Mouse (Mus musculus) heart, embryonic 15.5 days (tissue): ENCODE results near the gene Mid1. TPM values are rescaled to one million over a fixed set of nuclear protein-coding genes. Genes with fewer than 3 reads are reported as not detected.

Experiments used
- ATAC-seq: fragments of 200-750 bp; cut with Nextera tagmentation; replicated peaks from 2 replicates; pipeline ENCODE4 v1.8.0; 2017; ENCODE audit warnings: low read depth, moderate TSS enrichment; ENCODE audit not compliant: insufficient number of reproducible peaks, insufficient read depth, low FRiP score
- H3K27ac ChIP-seq: fragments of 300-500 bp; sonication (generic); 2 replicates; pipeline ENCODE4 v1.5.1; 2015; ENCODE audit warnings: mild to moderate bottlenecking, inconsistent platforms
- H3K27me3 ChIP-seq: fragments of 300-500 bp; sonication (generic); 2 replicates; pipeline ENCODE4 v1.6.1; 2015; ENCODE audit warnings: inconsistent platforms
- H3K36me3 ChIP-seq: fragments of 300-500 bp; sonication (generic); 2 replicates; pipeline ENCODE4 v1.6.1; 2015; ENCODE audit warnings: mild to moderate bottlenecking, inconsistent platforms
- H3K4me1 ChIP-seq: fragments of 300-500 bp; sonication (generic); replicated peaks from 2 replicates; pipeline ENCODE4 v1.6.1; 2015; ENCODE audit warnings: inconsistent platforms
- H3K4me2 ChIP-seq: fragments of 300-500 bp; sonication (generic); 2 replicates; pipeline ENCODE4 v1.6.1; 2015; ENCODE audit warnings: inconsistent platforms, mild to moderate bottlenecking, moderate library complexity
- H3K4me3 ChIP-seq: fragments of 300-500 bp; sonication (generic); 2 replicates; pipeline ENCODE4 v1.5.1; 2015; ENCODE audit warnings: mild to moderate bottlenecking, inconsistent platforms
- H3K9ac ChIP-seq: fragments of 300-500 bp; sonication (generic); 2 replicates; pipeline ENCODE4 v1.6.1; 2015; ENCODE audit warnings: mild to moderate bottlenecking, inconsistent platforms
- H3K9me3 ChIP-seq: fragments of 300-500 bp; sonication (generic); replicated peaks from 2 replicates; pipeline ENCODE4 v1.6.1; 2016; ENCODE audit warnings: inconsistent platforms
- WGBS: fragments of 180-500 bp; shearing (Covaris S2); methylation state at CpG from one replicate; pipeline ENCODE4 v1.1.7; 2015; ENCODE audit warnings: mixed read lengths; 5-methylcytosine and 5-hydroxymethylcytosine counted together
- polyA plus RNA-seq: library from polyadenylated mRNA; unstranded; fragments of >200 nt; fragmentation: Nextera tagmentation; extraction: Ambion mirVana; gene quantifications from 2 replicates; pipeline ENCODE4 v1.2.1, GENCODE M21; 2015

Mid1 gene
- polyA plus RNA-seq, 1 experiment from 2014 or later: 4.9 TPM

- no peak overlapping the region for H3K27ac ChIP-seq
- no peaks in the 10 kb centered on the region for H3K4me1 ChIP-seq
- no peak overlapping the region for H3K9ac ChIP-seq
- ATAC-seq: no peak
- H3K4me3 ChIP-seq: no peak overlapping the region
- no peaks in the 10 kb centered on the region for H3K9me3 ChIP-seq
- H3K36me3 ChIP-seq: no peaks in the 10 kb centered on the region
- no peak overlapping the region for H3K4me2 ChIP-seq
- 0 out of 2 replicates have a peak, but pooled peaks cover 5% of the 10 kb centered on the region for H3K27me3 ChIP-seq
Measured at GRCm38 (mm10) chrX:169862440-169862839, 177.4 kb downstream of the Mid1 start.

- H3K9me3 ChIP-seq: no peaks in the 10 kb centered on the region
- no peak for ATAC-seq
- 31% methylated on average over 1 of the region's 1 CpGs for WGBS
Measured at GRCm38 (mm10) chrX:169862848-169863247, 177.8 kb downstream of the Mid1 start.

GRCm38 (mm10) chrX:169863841-169864240 lies 178.8 kb downstream of the Mid1 start:
- 0 out of 2 replicates have a peak, but pooled peaks cover 5% of the 10 kb centered on the region for H3K27me3 ChIP-seq
- no peaks in the 10 kb centered on the region for H3K36me3 ChIP-seq
- H3K4me2 ChIP-seq: no peak overlapping the region
- 50% methylated on average over 1 of the region's 1 CpGs for WGBS
- H3K4me3 ChIP-seq: no peak overlapping the region
- no peak overlapping the region for H3K9ac ChIP-seq
- no peak overlapping the region for H3K27ac ChIP-seq
- no peaks in the 10 kb centered on the region for H3K4me1 ChIP-seq
- H3K9me3 ChIP-seq: no peaks in the 10 kb centered on the region
- ATAC-seq: no peak

More at GRCm38 (mm10) chrX:169862848-169863247, 177.8 kb downstream of the Mid1 start:
- Histone ChIP-seq H3K9ac (no peak overlapping the region), H3K27me3 (0 out of 2 replicates have a peak, but pooled peaks cover 5% of the 10 kb centered on the region), H3K27ac (no peak overlapping the region), H3K36me3 (no peaks in the 10 kb centered on the region), H3K4me3 (no peak overlapping the region), H3K4me2 (no peak overlapping the region), H3K4me1 (no peaks in the 10 kb centered on the region)

GRCm38 (mm10) chrX:169868223-169868622 lies 183.2 kb downstream of the Mid1 start:
- H3K36me3 ChIP-seq: no peaks in the 10 kb centered on the region
- no peaks in the 10 kb centered on the region for H3K4me1 ChIP-seq
- no peaks in the 10 kb centered on the region for H3K27me3 ChIP-seq
- ATAC-seq: no peak
- no peaks in the 10 kb centered on the region for H3K9me3 ChIP-seq
- H3K27ac ChIP-seq: no peak overlapping the region
- no peak overlapping the region for H3K4me3 ChIP-seq
- H3K9ac ChIP-seq: no peak overlapping the region
- no peak overlapping the region for H3K4me2 ChIP-seq
- 65% methylated on average over 5 of the region's 5 CpGs for WGBS

GRCm38 (mm10) chrX:169874475-169874874 lies 189.5 kb downstream of the Mid1 start:
- H3K27me3 ChIP-seq: peaks cover 6% of the 10 kb centered on the region; the same call in 1 of the 2 replicates
- no peak overlapping the region for H3K4me2 ChIP-seq
- H3K27ac ChIP-seq: no peak overlapping the region
- H3K9me3 ChIP-seq: no peaks in the 10 kb centered on the region
- WGBS: 88% methylated on average over 1 of the region's 1 CpGs
- ATAC-seq: no peak
- no peaks in the 10 kb centered on the region for H3K36me3 ChIP-seq
- H3K9ac ChIP-seq: no peak overlapping the region
- H3K4me3 ChIP-seq: no peak overlapping the region
- no peaks in the 10 kb centered on the region for H3K4me1 ChIP-seq

GRCm38 (mm10) chrX:169879481-169880362 lies 194.7 kb downstream of the Mid1 start:
- 10% methylated on average over 36 of the region's 36 CpGs for WGBS

GRCm38 (mm10) chrX:169880363-169880711 lies 195.3 kb downstream of the Mid1 start:
- peak overlapping the region; percentile 56 for H3K9ac ChIP-seq
- H3K36me3 ChIP-seq: no peaks in the 10 kb centered on the region
- no peaks in the 10 kb centered on the region for H3K9me3 ChIP-seq
- no peak for ATAC-seq
- H3K27me3 ChIP-seq: peaks cover 8% of the 10 kb centered on the region; the same call in 1 of the 2 replicates
- peaks cover 9% of the 10 kb centered on the region for H3K4me1 ChIP-seq
- H3K4me2 ChIP-seq: peak overlapping the region; percentile 74
- peak overlapping the region; percentile 75 for H3K27ac ChIP-seq
- WGBS: 10% methylated on average over 13 of the region's 13 CpGs
- H3K4me3 ChIP-seq: peak overlapping the region; percentile 63

More at GRCm38 (mm10) chrX:169879481-169880362, 194.7 kb downstream of the Mid1 start:
- peaks cover 9% of the 10 kb centered on the region for H3K4me1 ChIP-seq
- peak overlapping the region; percentile 63 for H3K4me3 ChIP-seq
- peak overlapping the region; percentile 56 for H3K9ac ChIP-seq
- H3K36me3 ChIP-seq: no peaks in the 10 kb centered on the region
- no peaks in the 10 kb centered on the region for H3K9me3 ChIP-seq
- ATAC-seq: peak; percentile 89
- H3K27ac ChIP-seq: peak overlapping the region; percentile 75
- H3K4me2 ChIP-seq: peak overlapping the region; percentile 74
- H3K27me3 ChIP-seq: peaks cover 8% of the 10 kb centered on the region; the same call in 1 of the 2 replicates

GRCm38 (mm10) chrX:169880826-169881225 lies 195.8 kb downstream of the Mid1 start:
- no peak for ATAC-seq
- peak overlapping the region; percentile 74 for H3K4me2 ChIP-seq
- WGBS: 12% methylated on average over 10 of the region's 10 CpGs
- peaks cover 6% of the 10 kb centered on the region; the same call in 1 of the 2 replicates for H3K27me3 ChIP-seq
- peak overlapping the region; percentile 75; the same call in 1 of the 2 replicates for H3K27ac ChIP-seq
- peak overlapping the region; percentile 56 for H3K9ac ChIP-seq
- H3K9me3 ChIP-seq: no peaks in the 10 kb centered on the region
- H3K36me3 ChIP-seq: no peaks in the 10 kb centered on the region
- H3K4me1 ChIP-seq: peaks cover 9% of the 10 kb centered on the region
- peak overlapping the region; percentile 63 for H3K4me3 ChIP-seq

GRCm38 (mm10) chrX:169881253-169882219 lies 196.5 kb downstream of the Mid1 start:
- Histone ChIP-seq H3K27me3 (peaks cover 2% of the 10 kb centered on the region; the same call in 1 of the 2 replicates), H3K4me2 (peak overlapping the region; percentile 74), H3K9ac (peak overlapping the region; percentile 56), H3K9me3 (no peaks in the 10 kb centered on the region), H3K4me3 (peak overlapping the region; percentile 63), H3K36me3 (no peaks in the 10 kb centered on the region), H3K27ac (peak overlapping the region; percentile 75; the same call in 1 of the 2 replicates), H3K4me1 (peaks cover 9% of the 10 kb centered on the region)
- no peak for ATAC-seq
- 47% methylated on average over 10 of the region's 10 CpGs for WGBS

- Histone ChIP-seq H3K9ac (no peak overlapping the region), H3K4me3 (no peak overlapping the region), H3K27ac (no peak overlapping the region), H3K27me3 (peaks cover 2% of the 10 kb centered on the region; the same call in 1 of the 2 replicates), H3K36me3 (no peaks in the 10 kb centered on the region), H3K4me1 (peaks cover 9% of the 10 kb centered on the region), H3K4me2 (no peak overlapping the region), H3K9me3 (no peaks in the 10 kb centered on the region)
- ATAC-seq: no peak
- WGBS: 44% methylated on average over 1 of the region's 1 CpGs
Measured at GRCm38 (mm10) chrX:169882220-169882609, 197.2 kb downstream of the Mid1 start.
